Mouse (Mus musculus): ENCODE data around the gene Ntf5. TPM values are rescaled to one million over a fixed set of nuclear protein-coding genes. Genes with fewer than 3 reads are reported as not detected.

The Ntf5 gene
- total RNA-seq, 2 experiments from 2014 or later = not detected

GRCm38 (mm10) chr7:45401521-45402085, 11.9 kb upstream of the Ntf5 start:
- no peak for ATAC-seq (replicated peaks; ENCODE audit: low FRiP score, poor library complexity, severe bottlenecking)

- peak; percentile 48; the same call in 1 of the 2 replicates for ATAC-seq (replicated peaks; ENCODE audit: low FRiP score, poor library complexity, severe bottlenecking)
These were observed 9.8 kb upstream of the Ntf5 start for GRCm38 (mm10) chr7:45403532-45404261.

GRCm38 (mm10) chr7:45405091-45406075, 8.1 kb upstream of the Ntf5 start, which contains the start of gene Kcna7:
Gene Kcna7 (plus strand): TSS chr7:45405653.
- peak; percentile 80 for ATAC-seq (replicated peaks; ENCODE audit: low FRiP score, poor library complexity, severe bottlenecking)

GRCm38 (mm10) chr7:45406157-45407156, 7.0 kb upstream of the Ntf5 start:
- ATAC-seq (replicated peaks; ENCODE audit: low FRiP score, poor library complexity, severe bottlenecking) = no peak

- no peak for ATAC-seq (replicated peaks; ENCODE audit: low FRiP score, poor library complexity, severe bottlenecking)
These were observed 5.7 kb upstream of the Ntf5 start for GRCm38 (mm10) chr7:45407836-45408235.

GRCm38 (mm10) chr7:45408351-45408750, 5.1 kb upstream of the Ntf5 start:
- no peak for ATAC-seq (replicated peaks; ENCODE audit: low FRiP score, poor library complexity, severe bottlenecking)

GRCm38 (mm10) chr7:45408949-45409348, 4.5 kb upstream of the Ntf5 start:
- no peak for ATAC-seq (replicated peaks; ENCODE audit: low FRiP score, poor library complexity, severe bottlenecking)

DNA sequence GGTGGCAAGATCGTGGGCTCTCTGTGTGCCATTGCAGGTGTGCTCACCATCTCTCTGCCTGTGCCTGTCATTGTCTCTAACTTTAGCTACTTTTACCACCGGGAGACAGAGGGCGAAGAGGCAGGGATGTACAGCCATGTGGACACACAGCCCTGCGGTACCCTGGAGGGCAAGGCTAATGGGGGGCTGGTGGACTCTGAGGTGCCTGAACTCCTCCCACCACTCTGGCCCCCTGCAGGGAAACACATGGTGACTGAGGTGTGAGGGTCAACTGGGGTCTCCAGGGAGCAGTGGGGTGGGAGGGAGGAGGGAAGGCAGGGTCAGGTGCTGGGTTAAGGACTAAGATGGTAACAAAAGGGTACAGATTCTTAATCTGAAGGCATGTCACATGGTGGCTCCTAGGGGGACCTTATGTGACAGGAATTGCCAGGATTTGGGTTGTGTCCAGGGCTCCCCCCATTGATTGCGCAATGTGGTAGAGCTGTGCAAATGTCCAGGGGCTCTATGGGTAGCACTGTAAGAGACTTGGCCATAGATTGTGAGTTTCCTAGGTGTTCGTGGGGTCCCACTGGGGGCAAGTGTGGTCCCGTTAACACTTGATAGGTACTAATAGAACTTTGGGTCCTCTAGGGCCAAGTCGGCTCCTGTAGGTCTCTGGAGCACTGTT, 3.9 kb upstream of the Ntf5 start:
- no peak for ATAC-seq (replicated peaks; ENCODE audit: low FRiP score, poor library complexity, severe bottlenecking)

GRCm38 (mm10) chr7:45412421-45412820, 1.1 kb upstream of the Ntf5 start:
- no peak for ATAC-seq (replicated peaks; ENCODE audit: low FRiP score, poor library complexity, severe bottlenecking)

- no peak for ATAC-seq (replicated peaks; ENCODE audit: low FRiP score, poor library complexity, severe bottlenecking)
These were observed 607 bp downstream of the Ntf5 start for GRCm38 (mm10) chr7:45413864-45414739.

GRCm38 (mm10) chr7:45414740-45415224, 1.3 kb downstream of the Ntf5 start:
- ATAC-seq (replicated peaks; ENCODE audit: low FRiP score, poor library complexity, severe bottlenecking) = no peak

DNA sequence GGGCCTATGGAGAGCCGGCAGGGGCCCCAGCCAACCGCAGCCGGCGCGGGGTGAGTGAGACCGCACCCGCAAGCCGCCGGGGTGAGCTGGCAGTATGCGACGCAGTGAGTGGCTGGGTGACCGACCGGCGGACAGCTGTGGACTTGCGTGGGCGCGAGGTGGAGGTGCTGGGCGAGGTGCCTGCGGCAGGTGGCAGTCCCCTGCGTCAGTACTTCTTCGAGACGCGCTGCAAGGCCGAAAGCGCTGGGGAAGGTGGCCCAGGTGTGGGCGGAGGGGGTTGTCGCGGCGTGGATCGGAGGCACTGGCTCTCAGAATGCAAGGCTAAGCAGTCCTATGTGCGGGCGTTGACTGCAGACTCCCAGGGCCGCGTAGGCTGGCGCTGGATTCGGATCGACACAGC, 2.1 kb downstream of the Ntf5 start:
- no peak for ATAC-seq (replicated peaks; ENCODE audit: low FRiP score, poor library complexity, severe bottlenecking)

DNA sequence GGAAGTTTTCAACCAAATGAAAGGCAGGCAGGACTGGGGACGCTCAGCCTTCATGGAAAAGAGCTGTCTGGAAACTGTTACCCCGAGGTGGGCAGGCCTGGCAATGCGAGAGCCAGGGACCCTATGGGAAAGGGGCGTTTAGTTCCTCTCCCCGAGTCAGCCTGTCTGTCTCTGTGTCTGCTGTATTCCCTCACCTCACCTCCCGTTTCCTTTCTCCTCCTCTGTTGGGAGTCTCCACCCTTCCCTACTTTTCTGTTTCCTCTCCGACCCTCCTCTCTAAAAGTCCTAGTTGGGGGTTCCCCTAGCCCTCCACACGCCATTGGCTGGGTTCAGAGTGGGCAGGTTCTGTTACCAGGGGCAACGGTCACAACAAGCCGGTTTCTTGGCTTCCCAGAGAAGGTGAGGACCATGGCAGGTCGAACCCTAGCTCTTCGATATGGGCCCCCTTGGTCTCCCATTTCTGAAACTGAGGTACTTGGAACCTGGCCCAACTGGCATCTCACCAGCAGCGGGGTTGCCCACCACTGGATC, 4.5 kb downstream of the Ntf5 start:
- ATAC-seq (replicated peaks; ENCODE audit: low FRiP score, poor library complexity, severe bottlenecking) = no peak

- no peak for ATAC-seq (replicated peaks; ENCODE audit: low FRiP score, poor library complexity, severe bottlenecking)
These were observed 6.5 kb downstream of the Ntf5 start for GRCm38 (mm10) chr7:45419859-45420614.

GRCm38 (mm10) chr7:45420615-45420919, 7.1 kb downstream of the Ntf5 start, which contains the start of gene Lhb:
Gene Lhb (plus strand): TSS chr7:45420820.
- ATAC-seq (replicated peaks; ENCODE audit: low FRiP score, poor library complexity, severe bottlenecking) = no peak

DNA sequence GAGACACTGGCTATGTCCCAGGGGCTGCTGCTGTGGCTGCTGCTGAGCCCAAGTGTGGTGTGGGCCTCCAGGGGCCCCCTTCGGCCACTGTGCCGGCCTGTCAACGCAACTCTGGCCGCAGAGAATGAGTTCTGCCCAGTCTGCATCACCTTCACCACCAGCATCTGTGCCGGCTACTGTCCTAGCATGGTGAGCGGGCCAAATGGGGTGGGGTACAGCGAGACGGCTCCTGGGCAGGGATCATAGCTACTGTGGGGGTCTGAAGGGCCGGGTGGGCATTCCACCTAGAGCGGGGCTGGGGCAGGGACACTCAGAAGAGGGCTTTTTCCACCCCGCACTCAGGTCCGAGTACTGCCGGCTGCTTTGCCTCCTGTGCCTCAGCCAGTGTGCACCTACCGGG, 7.7 kb downstream of the Ntf5 start:
- ATAC-seq (replicated peaks; ENCODE audit: low FRiP score, poor library complexity, severe bottlenecking) = no peak

- no peak for ATAC-seq (replicated peaks; ENCODE audit: low FRiP score, poor library complexity, severe bottlenecking)
These were observed 13.1 kb downstream of the Ntf5 start for GRCm38 (mm10) chr7:45426556-45426955.
